Mouse (Mus musculus): ENCODE results near the gene Srp9.

GRCm38 (mm10) chr1:182142725-182143124 is 18.2 kb downstream of the Srp9 start:
- TF ChIP-seq EP300 (IDR thresholded peaks at IDR 0.05; ENCODE audit: low read depth) (no peak), CTCF (IDR thresholded peaks at IDR 0.05; ENCODE audit: low read depth) (no peak)
